Mouse (Mus musculus): Measurements from ENCODE around the gene Stk24. TPM values are rescaled to one million over a fixed set of nuclear protein-coding genes. Genes with fewer than 3 reads are reported as not detected.
"Not testable (repeated sequence)": the region's sequence is repeated elsewhere in the genome, so short reads cannot be mapped to it uniquely, and the experiment has no call there.

Stk24 gene
- polyA plus RNA-seq, 1 experiment from 2014 or later: 47.9 TPM

GRCm38 (mm10) chr14:121416626-121417319 is 37.0 kb upstream of the Stk24 start:
- no peak overlapping the region for H3K4me2 ChIP-seq (ENCODE audit: low read depth, low read length)
- no peaks in the 10 kb centered on the region for H3K27me3 ChIP-seq (ENCODE audit: control insufficient read depth, insufficient read depth, low read length)
- DNase-seq (ENCODE audit: low spot score) (no peak), ATAC-seq (replicated peaks; ENCODE audit: insufficient number of reproducible peaks, low FRiP score, low TSS enrichment, low read depth) (no peak)
- H3K9ac ChIP-seq (replicated peaks; ENCODE audit: low read length): no peak overlapping the region
- no peak overlapping the region for H3K4me3 ChIP-seq (ENCODE audit: low read depth, low read length)
- H3K36me3 ChIP-seq (replicated peaks; ENCODE audit: control insufficient read depth, insufficient read depth, low read depth, low read length): no peaks in the 10 kb centered on the region
- H3K27ac ChIP-seq (replicated peaks; ENCODE audit: low read depth, low read length): no peak overlapping the region
- WGBS: 85% methylated on average over 11 of the region's 12 CpGs
- no peaks in the 10 kb centered on the region for H3K9me3 ChIP-seq (replicated peaks; ENCODE audit: control insufficient read depth, low read length)
- H3K4me1 ChIP-seq (ENCODE audit: control insufficient read depth, insufficient read depth, low read length): no peaks in the 10 kb centered on the region

GRCm38 (mm10) chr14:121414635-121415241 is 34.9 kb upstream of the Stk24 start:
- Histone ChIP-seq H3K27ac (replicated peaks; ENCODE audit: low read depth, low read length) (no peak overlapping the region), H3K9ac (replicated peaks; ENCODE audit: low read length) (no peak overlapping the region), H3K27me3 (ENCODE audit: control insufficient read depth, insufficient read depth, low read length) (no peaks in the 10 kb centered on the region), H3K4me2 (ENCODE audit: low read depth, low read length) (no peak overlapping the region), H3K36me3 (replicated peaks; ENCODE audit: control insufficient read depth, insufficient read depth, low read depth, low read length) (no peaks in the 10 kb centered on the region), H3K9me3 (replicated peaks; ENCODE audit: control insufficient read depth, low read length) (no peaks in the 10 kb centered on the region), H3K4me1 (ENCODE audit: control insufficient read depth, insufficient read depth, low read length) (no peaks in the 10 kb centered on the region), H3K4me3 (ENCODE audit: low read depth, low read length) (no peak overlapping the region)
- ATAC-seq (replicated peaks; ENCODE audit: insufficient number of reproducible peaks, low FRiP score, low TSS enrichment, low read depth): no peak
- 87% methylated on average over 6 of the region's 6 CpGs for WGBS
- DNase-seq (ENCODE audit: low spot score): no peak

DNA sequence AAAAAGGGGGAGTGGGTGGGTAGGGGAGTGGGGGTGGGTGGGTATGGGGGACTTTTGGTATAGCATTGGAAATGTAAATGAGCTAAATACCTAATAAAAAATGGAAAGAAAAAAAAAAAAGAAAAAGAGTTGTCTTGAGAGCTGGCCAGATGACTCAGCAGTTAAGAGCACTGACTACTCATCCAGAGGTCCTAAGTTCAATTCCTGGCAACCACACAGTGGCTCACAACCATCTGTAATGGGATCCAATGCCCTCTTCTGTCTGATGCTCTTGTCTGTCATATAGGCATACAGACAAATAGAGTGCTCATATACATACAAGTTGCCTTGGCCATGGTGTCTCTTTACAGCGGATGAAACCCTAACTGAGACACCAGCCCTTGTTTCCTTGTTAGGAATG is 33.9 kb upstream of the Stk24 start:
- not testable (repeated sequence) for H3K36me3 ChIP-seq (replicated peaks; ENCODE audit: control insufficient read depth, insufficient read depth, low read depth, low read length); H3K27ac ChIP-seq (replicated peaks; ENCODE audit: low read depth, low read length); H3K4me3 ChIP-seq (ENCODE audit: low read depth, low read length); ATAC-seq (replicated peaks; ENCODE audit: insufficient number of reproducible peaks, low FRiP score, low TSS enrichment, low read depth); DNase-seq (ENCODE audit: low spot score); H3K27me3 ChIP-seq (ENCODE audit: control insufficient read depth, insufficient read depth, low read length); H3K4me1 ChIP-seq (ENCODE audit: control insufficient read depth, insufficient read depth, low read length); H3K9me3 ChIP-seq (replicated peaks; ENCODE audit: control insufficient read depth, low read length); H3K9ac ChIP-seq (replicated peaks; ENCODE audit: low read length); H3K4me2 ChIP-seq (ENCODE audit: low read depth, low read length)
- 93% methylated on average over 1 of the region's 1 CpGs for WGBS

DNA sequence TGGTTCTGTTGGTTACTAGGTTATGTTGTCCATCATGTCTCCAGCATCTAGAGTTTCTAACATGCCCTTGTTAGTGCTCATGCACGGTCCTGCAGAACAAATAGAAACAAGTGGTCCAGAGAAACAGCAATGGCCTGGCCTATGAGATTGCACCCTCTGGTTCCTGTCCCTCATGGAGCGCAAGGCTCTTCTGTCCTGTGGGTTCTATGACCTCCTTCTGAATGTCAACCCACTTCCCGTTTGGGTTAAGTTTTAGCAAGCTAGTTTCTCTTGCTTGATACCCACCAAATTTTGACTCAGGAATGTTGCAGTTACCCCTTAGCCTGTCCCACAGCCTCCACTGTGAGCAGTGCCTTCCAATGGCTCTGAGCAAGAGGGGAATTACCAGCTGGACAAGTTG is 29.1 kb upstream of the Stk24 start:
- WGBS: 90% methylated on average over 3 of the region's 3 CpGs
- no peak for DNase-seq (ENCODE audit: low spot score)

DNA sequence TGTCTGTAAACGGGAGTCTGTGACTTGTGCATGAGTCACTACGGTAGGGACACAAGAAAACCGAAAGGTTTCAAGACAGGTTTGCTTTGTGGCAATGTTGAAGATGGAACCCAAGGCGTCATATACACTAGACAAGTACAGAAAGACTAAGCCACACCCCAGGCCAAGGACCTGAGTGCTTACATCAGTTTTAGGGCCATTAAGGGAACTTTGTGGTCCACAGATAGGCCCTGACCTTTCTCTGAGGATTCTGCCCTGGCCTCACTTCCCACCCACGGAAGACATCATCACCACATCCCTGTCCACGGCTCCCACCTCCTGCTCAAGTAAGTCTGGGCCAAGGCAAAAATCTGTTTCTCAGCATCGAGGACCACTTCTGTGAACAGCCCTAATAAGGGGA is 27.1 kb upstream of the Stk24 start:
- Histone ChIP-seq H3K36me3 (replicated peaks; ENCODE audit: control insufficient read depth, insufficient read depth, low read depth, low read length) (no peaks in the 10 kb centered on the region), H3K4me3 (ENCODE audit: low read depth, low read length) (no peak overlapping the region), H3K9me3 (replicated peaks; ENCODE audit: control insufficient read depth, low read length) (no peaks in the 10 kb centered on the region), H3K4me2 (ENCODE audit: low read depth, low read length) (no peak overlapping the region), H3K27ac (replicated peaks; ENCODE audit: low read depth, low read length) (no peak overlapping the region), H3K27me3 (ENCODE audit: control insufficient read depth, insufficient read depth, low read length) (no peaks in the 10 kb centered on the region), H3K4me1 (ENCODE audit: control insufficient read depth, insufficient read depth, low read length) (no peaks in the 10 kb centered on the region), H3K9ac (replicated peaks; ENCODE audit: low read length) (no peak overlapping the region)
- 87% methylated on average over 7 of the region's 7 CpGs for whole genome bisulfite sequencing
- DNase-seq (ENCODE audit: low spot score): no peak
- ATAC-seq (replicated peaks; ENCODE audit: insufficient number of reproducible peaks, low FRiP score, low TSS enrichment, low read depth): no peak

More for the DNA sequence above, 29.1 kb upstream of the Stk24 start:
- H3K9me3 ChIP-seq (replicated peaks; ENCODE audit: control insufficient read depth, low read length): no peaks in the 10 kb centered on the region
- no peaks in the 10 kb centered on the region for H3K4me1 ChIP-seq (ENCODE audit: control insufficient read depth, insufficient read depth, low read length)
- H3K9ac ChIP-seq (replicated peaks; ENCODE audit: low read length): no peak overlapping the region
- H3K27me3 ChIP-seq (ENCODE audit: control insufficient read depth, insufficient read depth, low read length): no peaks in the 10 kb centered on the region
- no peak for ATAC-seq (replicated peaks; ENCODE audit: insufficient number of reproducible peaks, low FRiP score, low TSS enrichment, low read depth)
- H3K4me3 ChIP-seq (ENCODE audit: low read depth, low read length): no peak overlapping the region
- H3K4me2 ChIP-seq (ENCODE audit: low read depth, low read length): no peak overlapping the region
- H3K27ac ChIP-seq (replicated peaks; ENCODE audit: low read depth, low read length): no peak overlapping the region
- H3K36me3 ChIP-seq (replicated peaks; ENCODE audit: control insufficient read depth, insufficient read depth, low read depth, low read length): no peaks in the 10 kb centered on the region

DNA sequence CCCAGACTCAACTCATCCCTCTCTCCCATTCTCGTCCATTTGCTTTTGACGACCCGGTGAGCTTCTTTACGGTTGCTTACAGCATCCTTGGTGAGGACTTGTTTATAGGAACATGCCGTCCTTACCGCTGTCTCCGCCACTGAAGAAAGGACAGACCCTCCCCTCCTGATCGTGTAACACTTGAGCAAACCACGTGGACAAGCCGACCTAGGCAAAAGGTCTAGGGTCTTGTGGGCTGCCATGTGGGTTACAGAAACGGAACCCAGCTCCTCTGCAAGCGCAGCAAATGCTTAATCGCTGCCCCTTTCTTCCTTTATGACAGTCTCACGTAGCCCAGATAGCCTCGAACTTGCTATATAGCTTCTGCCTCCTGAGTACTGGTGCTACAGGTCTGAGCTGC is 25.7 kb upstream of the Stk24 start:
- Histone ChIP-seq H3K27ac (replicated peaks; ENCODE audit: low read depth, low read length) (no peak overlapping the region), H3K4me1 (ENCODE audit: control insufficient read depth, insufficient read depth, low read length) (no peaks in the 10 kb centered on the region), H3K27me3 (ENCODE audit: control insufficient read depth, insufficient read depth, low read length) (no peaks in the 10 kb centered on the region), H3K9ac (replicated peaks; ENCODE audit: low read length) (no peak overlapping the region), H3K4me2 (ENCODE audit: low read depth, low read length) (peak overlapping the region; percentile 8), H3K36me3 (replicated peaks; ENCODE audit: control insufficient read depth, insufficient read depth, low read depth, low read length) (no peaks in the 10 kb centered on the region), H3K9me3 (replicated peaks; ENCODE audit: control insufficient read depth, low read length) (no peaks in the 10 kb centered on the region), H3K4me3 (ENCODE audit: low read depth, low read length) (no peak overlapping the region)
- DNase-seq (ENCODE audit: low spot score): no peak
- 55% methylated on average over 15 of the region's 15 CpGs for WGBS
- no peak for ATAC-seq (replicated peaks; ENCODE audit: insufficient number of reproducible peaks, low FRiP score, low TSS enrichment, low read depth)

- H3K9me3 ChIP-seq (replicated peaks; ENCODE audit: control insufficient read depth, low read length): no peaks in the 10 kb centered on the region
- H3K4me2 ChIP-seq (ENCODE audit: low read depth, low read length): peak overlapping the region; percentile 8; the same call in 1 of the 2 replicates
- no peaks in the 10 kb centered on the region for H3K4me1 ChIP-seq (ENCODE audit: control insufficient read depth, insufficient read depth, low read length)
- H3K4me3 ChIP-seq (ENCODE audit: low read depth, low read length): no peak overlapping the region
- 52% methylated on average over 13 of the region's 13 CpGs for WGBS
- DNase-seq (ENCODE audit: low spot score) (peak; percentile 26), ATAC-seq (replicated peaks; ENCODE audit: insufficient number of reproducible peaks, low FRiP score, low TSS enrichment, low read depth) (no peak)
- H3K36me3 ChIP-seq (replicated peaks; ENCODE audit: control insufficient read depth, insufficient read depth, low read depth, low read length): no peaks in the 10 kb centered on the region
- H3K9ac ChIP-seq (replicated peaks; ENCODE audit: low read length): no peak overlapping the region
- H3K27ac ChIP-seq (replicated peaks; ENCODE audit: low read depth, low read length): no peak overlapping the region
- no peaks in the 10 kb centered on the region for H3K27me3 ChIP-seq (ENCODE audit: control insufficient read depth, insufficient read depth, low read length)
Observed at GRCm38 (mm10) chr14:121405120-121405519, 25.3 kb upstream of the Stk24 start.

GRCm38 (mm10) chr14:121399676-121400075 is 19.9 kb upstream of the Stk24 start:
- Histone ChIP-seq H3K4me1 (ENCODE audit: control insufficient read depth, insufficient read depth, low read length) (no peaks in the 10 kb centered on the region), H3K9me3 (replicated peaks; ENCODE audit: control insufficient read depth, low read length) (no peaks in the 10 kb centered on the region), H3K27me3 (ENCODE audit: control insufficient read depth, insufficient read depth, low read length) (no peaks in the 10 kb centered on the region), H3K36me3 (replicated peaks; ENCODE audit: control insufficient read depth, insufficient read depth, low read depth, low read length) (no peaks in the 10 kb centered on the region), H3K27ac (replicated peaks; ENCODE audit: low read depth, low read length) (no peak overlapping the region), H3K4me3 (ENCODE audit: low read depth, low read length) (no peak overlapping the region), H3K9ac (replicated peaks; ENCODE audit: low read length) (no peak overlapping the region), H3K4me2 (ENCODE audit: low read depth, low read length) (no peak overlapping the region)
- DNase-seq (ENCODE audit: low spot score) (no peak), ATAC-seq (replicated peaks; ENCODE audit: insufficient number of reproducible peaks, low FRiP score, low TSS enrichment, low read depth) (no peak)
- WGBS: 84% methylated on average over 6 of the region's 6 CpGs

Data from embryonic facial prominence, embryonic 11.5 days (tissue).